Mouse (Mus musculus): Measurements from ENCODE around the gene Gabrp. TPM values are rescaled to one million over a fixed set of nuclear protein-coding genes. Genes with fewer than 3 reads are reported as not detected.

The Gabrp gene
- polyA plus RNA-seq, 1 experiment, result 0.05 TPM

DNA sequence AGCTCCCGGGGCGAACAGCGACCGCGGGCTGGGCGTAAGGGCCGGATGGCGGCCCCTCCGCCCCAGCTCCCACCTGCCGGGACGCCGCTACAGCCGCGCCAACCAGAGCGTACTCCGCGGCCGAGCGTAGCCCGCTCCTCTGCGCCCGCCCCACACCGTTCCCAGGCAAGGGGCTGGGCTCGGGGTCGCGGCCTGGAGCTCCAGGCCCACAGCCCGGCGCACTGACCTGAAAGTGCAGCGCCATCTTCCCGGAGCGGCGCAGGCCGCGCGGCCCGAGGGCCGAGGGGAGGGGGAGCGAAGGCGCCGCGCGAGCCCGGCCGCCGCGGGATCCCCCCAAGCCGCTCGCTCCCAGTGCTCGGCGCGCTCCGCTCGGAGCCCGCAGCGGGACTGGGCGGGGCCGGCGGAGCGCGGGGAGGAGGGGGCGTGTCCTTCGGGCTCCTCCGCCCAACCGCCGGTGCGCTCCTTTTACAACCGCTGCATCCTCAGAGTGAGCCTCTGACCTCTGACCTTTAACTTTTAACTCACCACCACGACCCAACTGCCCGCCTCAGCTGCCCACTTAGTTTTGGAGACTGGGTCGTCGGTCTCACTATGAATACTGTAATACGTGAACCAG lies 65.3 kb downstream of the Gabrp start, which contains the start of gene Ranbp17:
Ranbp17 (minus strand) TSS at position 371 of the 616 bp plus-strand sequence.
- H3K4me3 ChIP-seq (replicated peaks; ENCODE audit: insufficient read depth, low read depth, low read length), result peak within 1 kb of the TSS; percentile 92
- peak; percentile 63 to 65 for DNase-seq
- TF ChIP-seq POLR2A (IDR thresholded peaks at IDR 0.05; ENCODE audit: borderline replicate concordance, insufficient read depth, low read length) (no peak), CTCF (IDR thresholded peaks at IDR 0.05; ENCODE audit: borderline replicate concordance, insufficient read depth, low read depth, low read length) (no peak)
- H3K27me3 ChIP-seq (ENCODE audit: control insufficient read depth, insufficient read depth, low read length), result no peaks in the 10 kb centered on the region
- WGBS, result 2% methylated on average over 71 of the region's 72 CpGs
- peak within 1 kb of the TSS; percentile 91 for H3K27ac ChIP-seq (ENCODE audit: insufficient read depth, low read length)
- no peaks in the 10 kb centered on the region for H3K4me1 ChIP-seq (ENCODE audit: control insufficient read depth, insufficient read depth, low read length)

DNA sequence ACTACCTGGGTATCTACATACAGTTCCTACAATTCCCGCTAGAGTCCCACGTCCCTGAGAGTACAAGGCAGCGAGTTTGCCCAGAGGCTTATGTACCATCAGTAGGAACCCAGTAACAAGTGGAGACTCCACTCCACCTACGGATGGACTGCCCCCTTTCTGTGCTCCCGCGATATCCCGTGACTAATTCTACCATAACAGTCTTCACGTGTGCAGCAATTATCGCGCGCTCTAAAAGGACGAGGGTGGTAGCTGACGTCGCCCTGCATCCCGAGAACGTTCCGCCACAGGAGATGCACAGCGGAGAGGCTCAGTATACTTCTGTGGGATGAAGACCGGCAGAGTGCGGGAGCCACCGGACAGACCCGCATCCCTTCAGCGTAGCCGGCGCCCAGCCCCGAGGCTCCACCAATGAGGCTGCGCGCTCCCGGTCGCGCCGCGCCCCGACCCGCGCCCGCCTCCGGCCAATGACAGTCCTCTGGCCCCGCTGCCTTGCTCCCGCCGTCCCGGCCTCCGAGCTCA lies 65.8 kb downstream of the Gabrp start:
- DNase-seq, result peak; percentile 81 to 82

DNA sequence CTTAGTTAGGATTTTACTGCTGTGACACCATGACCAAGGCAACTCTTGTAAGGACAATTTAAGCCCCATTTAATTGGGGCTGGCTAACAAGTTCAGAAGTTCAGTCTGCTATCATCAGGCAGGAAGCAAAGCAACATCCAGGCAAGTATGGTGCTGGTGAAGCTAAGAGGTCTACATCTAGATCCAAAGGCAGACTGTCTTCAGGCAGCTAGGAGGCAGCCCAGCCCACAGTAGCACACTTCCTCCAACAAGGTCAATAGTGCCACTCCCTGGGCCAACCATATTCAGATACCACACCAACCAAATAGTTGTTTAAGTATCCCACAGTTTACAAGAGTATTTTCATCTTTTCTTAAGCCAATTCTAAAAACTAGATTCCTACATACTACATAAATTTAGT lies 69.4 kb downstream of the Gabrp start:
- no peak overlapping the region for H3K27ac ChIP-seq (ENCODE audit: insufficient read depth, low read length)

More for the DNA sequence above, 65.8 kb downstream of the Gabrp start:
- H3K27me3 ChIP-seq (ENCODE audit: control insufficient read depth, insufficient read depth, low read length), result no peaks in the 10 kb centered on the region
- TF ChIP-seq CTCF (IDR thresholded peaks at IDR 0.05; ENCODE audit: borderline replicate concordance, insufficient read depth, low read depth, low read length) (peak; percentile 43; the same call in 1 of the 2 replicates), POLR2A (IDR thresholded peaks at IDR 0.05; ENCODE audit: borderline replicate concordance, insufficient read depth, low read length) (peak; percentile 42; the same call in 1 of the 2 replicates)
- under 1% methylated on average over 31 of the region's 43 CpGs for WGBS
- no peaks in the 10 kb centered on the region for H3K4me1 ChIP-seq (ENCODE audit: control insufficient read depth, insufficient read depth, low read length)
- H3K4me3 ChIP-seq (replicated peaks; ENCODE audit: insufficient read depth, low read depth, low read length), result peak overlapping the region; percentile 92
- peak overlapping the region; percentile 91 for H3K27ac ChIP-seq (ENCODE audit: insufficient read depth, low read length)

More for the DNA sequence above, 69.4 kb downstream of the Gabrp start:
- TF ChIP-seq POLR2A (IDR thresholded peaks at IDR 0.05; ENCODE audit: borderline replicate concordance, insufficient read depth, low read length), result no peak
- no peak for TF ChIP-seq CTCF (IDR thresholded peaks at IDR 0.05; ENCODE audit: borderline replicate concordance, insufficient read depth, low read depth, low read length)
- Histone ChIP-seq H3K27me3 (ENCODE audit: control insufficient read depth, insufficient read depth, low read length) (no peaks in the 10 kb centered on the region), H3K4me1 (ENCODE audit: control insufficient read depth, insufficient read depth, low read length) (no peaks in the 10 kb centered on the region), H3K4me3 (replicated peaks; ENCODE audit: insufficient read depth, low read depth, low read length) (no peak overlapping the region)
- DNase-seq, result no peak

Other genes with a start within 250 kb of the Gabrp start
- gene Ranbp17, start 65.2 kb downstream of the Gabrp start, polyA plus RNA-seq (2012; rRNA removed), result 6.3 and 6.5 TPM in 2 replicates
- not detected in 2 replicates for gene D130052B06Rik, start 20.3 kb upstream of the Gabrp start, polyA plus RNA-seq (2012; rRNA removed)